Mouse (Mus musculus) frontal cortex, postnatal 14 days (tissue): ENCODE measurements around the gene Cdk9.
A peak's percentile ranks its signal among the peaks of the same experiment; 100 is the strongest.

Source experiments
- DNase-seq, 2 experiments: peaks; one replicate each; pipeline ENCODE4 v3.0.0; 2022; ENCODE audit warnings: low spot score in 2 of 2

Cdk9 gene

DNA sequence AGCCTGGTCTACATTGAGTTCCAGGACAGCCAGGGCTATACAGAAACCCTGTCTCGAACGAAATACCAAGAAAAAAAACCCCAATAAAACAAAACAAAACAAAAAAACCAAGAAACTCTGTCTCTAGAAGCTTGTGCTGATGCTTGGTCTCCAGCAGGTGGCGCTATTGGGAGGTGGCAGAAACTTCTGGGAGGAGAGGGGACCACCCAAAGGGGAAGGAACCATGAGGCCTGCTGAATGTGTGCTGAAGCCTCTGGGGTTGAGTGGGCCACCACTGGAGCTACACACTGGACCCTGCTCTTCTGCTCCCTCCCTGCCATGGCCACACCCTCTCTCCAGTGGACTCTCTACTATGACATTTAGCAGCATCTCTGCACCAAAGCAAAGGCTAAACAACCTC lies 4.2 kb downstream of the Cdk9 start:
- DNase-seq: no peak

DNA sequence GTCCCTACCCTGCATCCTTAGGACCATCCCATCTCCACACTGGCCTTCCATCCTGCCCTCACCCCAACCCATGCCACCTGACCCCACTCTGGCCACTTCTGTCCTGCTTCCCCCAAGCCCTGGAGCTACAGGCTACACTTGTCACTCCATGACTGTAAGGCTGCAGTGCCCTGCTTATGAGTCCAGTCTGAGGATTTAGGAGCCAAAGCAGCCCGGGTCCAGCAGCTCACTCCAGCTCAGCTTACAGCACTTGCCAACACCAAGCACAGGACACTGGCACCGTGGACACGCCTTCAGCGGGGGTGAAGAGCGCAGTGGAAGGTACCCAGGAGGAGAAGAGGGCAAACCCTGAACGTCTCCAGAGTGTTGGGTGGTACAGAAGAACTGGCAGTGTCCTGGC lies 5.9 kb downstream of the Cdk9 start:
- no peak for DNase-seq

DNA sequence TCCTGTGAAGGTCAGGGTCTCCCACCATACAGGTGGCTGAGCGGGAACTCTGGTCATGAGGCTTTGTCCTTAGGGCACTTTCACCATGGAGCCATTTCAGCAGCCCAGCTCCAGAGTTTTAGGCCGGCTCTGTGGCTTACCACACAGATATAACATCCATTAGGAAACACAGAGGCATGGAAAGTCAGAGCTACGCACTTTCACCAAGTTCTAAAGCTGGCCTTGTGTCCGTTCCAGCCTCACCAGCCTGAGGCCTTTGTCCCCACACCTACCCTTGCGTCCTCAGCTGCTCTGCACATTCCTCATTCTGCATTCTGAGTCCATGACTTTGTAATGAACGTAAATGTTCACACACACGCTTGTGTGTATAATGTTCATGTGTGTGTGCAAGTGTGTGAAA lies 7.9 kb downstream of the Cdk9 start:
- DNase-seq: no peak

DNA sequence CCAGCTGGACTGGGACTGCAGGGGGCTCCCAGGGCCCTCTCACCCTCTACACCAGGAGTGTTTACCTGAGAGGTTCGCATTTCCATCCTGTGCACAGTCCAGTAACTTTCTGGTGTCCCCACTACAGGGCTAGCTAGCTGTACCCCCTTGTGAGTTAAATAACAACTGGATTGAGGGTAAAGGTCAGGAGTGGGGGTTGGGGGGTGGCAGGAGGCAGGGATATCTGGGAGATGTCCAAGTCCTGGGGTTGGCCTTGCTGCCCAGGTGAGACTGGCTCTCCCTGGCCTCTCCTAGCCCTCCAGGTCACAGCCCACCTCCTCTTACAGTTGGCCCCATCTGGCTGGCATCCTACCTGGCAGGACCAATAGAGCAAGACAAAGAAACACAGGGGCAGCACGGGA lies 8.9 kb downstream of the Cdk9 start, which contains the start of gene Fpgs:
Fpgs (minus strand) TSS at position 125 of the 401 bp plus-strand sequence.
- DNase-seq: no peak

DNA sequence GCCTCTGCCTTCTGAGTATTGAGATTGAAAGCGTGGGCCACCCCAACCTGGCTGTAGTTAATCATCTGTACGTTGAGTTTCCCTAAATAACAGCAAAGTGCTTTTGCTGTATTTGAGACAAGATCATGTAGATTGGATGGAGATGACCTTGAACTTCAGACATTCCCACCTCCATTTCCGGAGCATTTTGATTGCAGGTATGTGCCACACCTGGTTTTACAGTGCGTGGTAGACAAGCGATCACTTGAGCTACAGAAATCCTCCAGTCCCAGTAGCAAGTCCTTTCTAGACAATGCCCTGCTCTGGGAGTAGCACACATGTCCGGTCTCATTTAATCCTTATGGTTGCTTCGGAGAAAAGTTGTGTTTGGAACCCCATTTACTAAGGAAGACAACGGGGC lies 9.8 kb downstream of the Cdk9 start:
- DNase-seq: no peak

DNA sequence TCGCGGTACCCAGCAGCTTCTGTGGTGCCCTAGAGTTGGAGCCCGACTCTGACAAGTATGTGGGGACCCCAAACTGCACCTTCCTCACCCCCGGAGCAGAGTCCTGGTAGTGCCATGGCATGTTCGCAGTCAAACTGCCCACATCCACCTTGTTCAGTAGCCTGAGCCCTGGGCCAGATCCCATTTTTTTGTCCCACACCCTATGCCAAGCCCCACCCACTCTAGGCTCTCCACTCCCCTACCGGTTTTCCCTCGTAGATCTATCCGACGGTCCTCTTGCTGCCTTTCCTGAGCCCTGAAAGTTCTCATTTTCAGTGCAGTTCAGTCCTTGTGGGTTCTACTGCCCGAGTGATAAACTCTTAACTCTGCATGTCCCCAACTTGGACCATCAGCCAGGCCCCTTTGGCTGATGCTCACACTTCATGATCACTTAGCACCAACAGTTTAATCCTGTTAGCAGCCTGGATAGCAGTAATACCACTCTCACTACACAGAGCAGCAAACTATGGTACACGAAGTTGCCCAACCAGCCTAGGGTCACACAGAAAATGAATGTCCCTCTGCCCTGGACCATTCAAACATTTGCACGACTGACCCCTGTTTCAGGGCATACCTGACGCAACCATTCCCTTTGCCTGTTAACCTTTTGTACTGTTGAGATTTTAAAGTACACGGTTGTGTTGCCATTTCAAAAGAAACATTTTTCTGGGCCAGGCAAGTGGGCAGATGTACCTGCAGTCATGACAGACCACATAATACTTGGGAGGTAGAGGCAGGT lies 11.7 kb downstream of the Cdk9 start:
- no peak for DNase-seq

DNA sequence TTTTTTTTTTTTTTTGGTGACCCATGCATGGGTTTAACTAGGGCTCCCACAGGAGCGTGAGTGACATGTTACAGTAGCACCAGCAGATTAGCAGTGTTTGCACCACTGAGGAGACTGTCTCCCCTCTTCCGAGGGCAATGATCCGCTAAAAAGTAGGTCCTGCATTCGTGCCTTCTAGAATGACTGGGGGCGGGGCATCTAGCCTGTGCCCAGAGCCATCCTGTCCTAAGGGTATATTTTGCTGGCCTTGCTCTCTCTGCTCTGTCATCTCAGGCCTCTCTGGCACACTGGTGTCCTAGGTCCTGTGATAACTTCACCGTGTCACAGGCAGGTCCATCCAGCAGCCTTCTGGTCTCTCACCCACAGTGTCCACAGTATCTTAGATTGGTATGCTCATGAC lies 13.2 kb downstream of the Cdk9 start:
- no peak for DNase-seq

DNA sequence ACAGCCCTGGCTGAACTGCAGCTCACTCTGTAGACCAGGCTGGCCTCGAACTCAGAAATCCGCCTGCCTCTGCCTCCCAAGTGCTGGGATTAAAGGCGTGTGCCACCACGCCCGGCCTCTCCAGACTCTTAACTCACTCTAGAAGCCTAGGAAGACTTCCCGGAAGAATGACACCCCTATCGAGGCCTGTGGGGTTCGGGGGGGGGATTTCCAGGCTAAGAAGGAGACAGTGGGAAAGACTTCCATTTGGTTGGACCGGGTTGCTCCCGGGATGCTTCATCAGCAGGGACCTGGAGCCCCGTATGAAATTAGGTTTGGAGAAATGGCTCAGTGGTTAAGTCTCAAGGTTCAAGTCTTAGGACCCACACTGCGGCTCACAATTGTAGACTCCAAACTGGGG lies 18.2 kb downstream of the Cdk9 start:
- DNase-seq: no peak

DNA sequence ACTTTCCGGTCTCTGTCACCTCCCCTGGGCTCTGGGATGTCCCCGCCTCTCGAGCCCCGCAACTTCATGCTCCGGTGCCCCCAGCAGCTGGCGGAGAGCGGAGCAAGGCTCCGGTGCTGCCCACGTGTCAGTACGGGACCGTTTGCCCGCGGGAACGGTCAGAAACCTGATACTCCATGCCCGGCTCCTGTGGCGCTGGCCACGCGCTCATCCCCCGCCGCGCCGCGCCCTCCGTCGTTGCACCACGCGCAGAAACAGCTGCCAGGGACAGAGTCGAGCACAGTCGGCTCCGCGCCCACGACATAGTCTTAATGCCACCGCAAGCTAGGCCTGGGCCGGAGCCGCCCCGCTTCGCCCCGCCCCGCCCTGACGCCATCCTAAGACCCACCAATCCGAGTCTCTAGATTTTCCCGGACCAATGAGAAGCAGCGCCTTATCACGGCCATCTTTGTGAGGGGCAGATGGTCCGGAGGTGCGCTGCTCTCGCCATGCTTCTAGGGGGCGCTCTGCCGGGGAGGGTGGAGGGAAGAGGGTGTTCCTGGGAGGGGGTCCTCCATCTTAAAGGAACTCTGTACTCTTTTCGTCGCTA lies 19.0 kb downstream of the Cdk9 start:
- DNase-seq: peak; percentile 91 to 92

DNA sequence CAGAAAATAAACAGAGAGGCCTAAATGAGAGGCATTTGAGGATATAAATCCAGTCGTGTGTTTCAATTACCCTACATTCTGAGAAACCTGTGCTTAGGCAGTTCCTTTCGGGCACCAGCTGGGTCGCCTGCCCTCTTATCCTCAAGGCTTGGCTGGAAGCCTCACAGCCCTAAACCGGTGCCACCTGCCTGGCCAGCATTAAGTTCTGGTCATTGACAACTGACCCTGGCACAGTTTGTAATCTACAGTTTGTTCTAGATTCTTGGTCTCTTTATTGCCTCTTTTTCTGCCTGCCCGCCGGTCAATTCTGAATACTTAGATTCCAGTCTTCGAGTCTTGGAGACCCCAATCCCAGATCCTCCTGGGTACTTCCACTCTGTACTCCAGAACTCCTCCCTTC lies 19.6 kb downstream of the Cdk9 start:
- no peak for DNase-seq

DNA sequence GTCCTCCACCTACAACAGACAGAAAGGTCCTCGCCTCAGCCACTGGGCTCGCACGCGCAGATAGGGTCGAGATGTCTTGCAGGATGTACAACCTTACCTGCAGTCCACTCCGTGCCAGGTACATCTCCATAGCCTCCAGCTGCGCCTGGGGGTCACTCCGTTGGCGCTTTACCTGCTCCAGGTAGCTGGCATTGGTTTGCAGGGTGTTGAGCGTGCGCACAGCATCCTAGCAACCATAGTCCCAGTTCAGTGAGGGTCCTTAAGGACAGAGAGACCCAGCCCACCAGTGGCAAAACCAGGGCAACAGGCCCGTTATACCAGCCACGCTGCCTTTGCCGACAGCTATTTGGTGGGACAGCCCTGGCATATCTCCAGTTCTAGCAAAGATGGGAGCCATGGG lies 20.4 kb downstream of the Cdk9 start:
- no peak for DNase-seq

DNA sequence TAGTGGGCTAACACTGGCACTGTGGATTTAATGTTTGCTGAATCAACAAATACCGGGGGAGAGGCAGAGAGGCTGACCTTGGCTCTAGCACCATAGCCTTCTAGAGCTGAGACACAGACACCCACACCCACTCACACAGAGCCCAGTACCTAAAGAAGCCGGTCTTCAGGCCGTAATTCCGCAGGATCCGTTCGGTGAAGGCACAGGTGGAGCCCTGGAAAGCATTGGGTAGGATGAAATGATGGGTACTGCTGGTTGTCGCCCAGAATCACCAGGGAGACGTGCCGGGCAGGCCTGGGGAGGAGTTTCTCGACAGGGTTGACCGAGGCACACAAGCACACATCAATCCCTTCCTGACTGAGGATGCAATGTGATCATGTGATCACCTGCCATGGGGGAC lies 21.8 kb downstream of the Cdk9 start:
- DNase-seq: no peak

DNA sequence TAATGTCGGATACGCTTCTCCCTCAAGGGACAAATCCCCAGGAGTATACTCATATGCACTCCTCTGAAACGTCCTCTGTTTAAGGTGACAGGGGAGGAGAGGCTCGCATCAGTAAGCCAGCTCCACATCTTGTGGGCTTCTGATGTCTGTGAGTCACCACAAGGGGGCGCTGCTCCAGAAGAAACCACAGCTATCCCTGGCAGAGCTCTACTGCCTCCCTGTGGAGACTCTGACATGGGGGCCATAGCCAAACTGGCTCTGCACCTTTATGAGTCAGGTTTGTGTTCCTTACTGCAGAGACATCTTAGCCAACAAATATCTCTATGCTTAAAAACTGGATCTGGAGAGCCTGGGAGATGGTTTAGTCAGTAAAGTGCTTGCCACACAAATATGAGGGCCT lies 23.5 kb downstream of the Cdk9 start:
- DNase-seq: peak; percentile 79 to 86

DNA sequence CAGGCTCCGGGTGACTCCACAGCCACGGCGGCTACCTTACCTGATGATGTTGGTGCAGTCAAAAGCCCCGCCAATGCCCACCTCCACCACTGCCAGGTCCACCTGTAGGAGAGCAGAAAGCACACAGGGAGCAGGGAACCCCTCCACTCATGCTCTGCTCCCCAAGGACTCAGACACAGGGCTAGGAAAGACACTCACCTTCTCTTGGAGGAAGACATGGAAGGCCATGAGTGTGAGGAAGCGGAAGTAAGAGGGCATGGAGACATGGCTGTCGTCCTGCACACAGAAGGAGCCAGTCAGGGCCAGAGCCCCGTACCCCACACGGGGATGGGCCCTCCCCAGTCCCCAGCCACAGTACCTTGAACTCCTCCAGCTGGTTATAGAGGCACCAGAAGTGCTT lies 25.3 kb downstream of the Cdk9 start:
- no peak for DNase-seq

DNA sequence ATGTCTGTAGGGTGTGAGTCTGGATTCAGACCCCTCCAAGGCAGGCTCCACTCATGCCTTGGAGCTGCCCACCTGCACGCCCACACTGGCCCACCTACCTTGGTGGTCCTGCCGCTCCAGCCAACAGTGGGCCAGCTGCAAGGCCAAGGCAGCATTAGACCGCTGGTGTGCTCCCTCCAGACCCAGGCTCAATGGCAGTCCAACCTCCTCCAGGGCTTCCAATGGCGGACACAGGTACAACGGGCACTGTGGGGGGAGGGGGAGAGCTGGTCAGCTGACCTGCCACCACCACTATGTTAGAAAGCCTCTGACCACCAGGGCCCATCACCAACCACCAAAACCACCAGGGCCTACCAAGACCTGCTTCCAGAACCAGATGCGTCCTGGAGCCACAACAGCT lies 26.2 kb downstream of the Cdk9 start:
- DNase-seq: no peak

DNA sequence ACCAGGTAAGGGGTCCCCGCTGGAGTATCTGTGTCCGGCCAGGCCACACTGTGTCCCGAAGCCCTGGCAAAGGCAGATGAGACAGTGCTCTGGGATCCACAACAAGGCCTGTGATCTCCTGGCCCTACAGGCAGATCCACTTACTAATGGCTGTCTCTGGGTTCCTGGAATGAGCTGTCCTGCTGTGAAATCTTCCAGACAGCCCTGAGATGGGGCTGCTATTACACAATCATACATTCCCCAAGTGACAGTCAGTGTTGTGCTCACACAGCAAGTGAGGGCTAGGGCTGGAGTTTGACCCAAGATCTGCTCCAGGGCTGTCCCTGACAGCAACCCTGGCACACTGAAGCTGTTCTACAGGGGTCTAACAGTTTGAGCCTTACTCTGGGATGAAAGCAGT lies 27.1 kb downstream of the Cdk9 start:
- DNase-seq: no peak

DNA sequence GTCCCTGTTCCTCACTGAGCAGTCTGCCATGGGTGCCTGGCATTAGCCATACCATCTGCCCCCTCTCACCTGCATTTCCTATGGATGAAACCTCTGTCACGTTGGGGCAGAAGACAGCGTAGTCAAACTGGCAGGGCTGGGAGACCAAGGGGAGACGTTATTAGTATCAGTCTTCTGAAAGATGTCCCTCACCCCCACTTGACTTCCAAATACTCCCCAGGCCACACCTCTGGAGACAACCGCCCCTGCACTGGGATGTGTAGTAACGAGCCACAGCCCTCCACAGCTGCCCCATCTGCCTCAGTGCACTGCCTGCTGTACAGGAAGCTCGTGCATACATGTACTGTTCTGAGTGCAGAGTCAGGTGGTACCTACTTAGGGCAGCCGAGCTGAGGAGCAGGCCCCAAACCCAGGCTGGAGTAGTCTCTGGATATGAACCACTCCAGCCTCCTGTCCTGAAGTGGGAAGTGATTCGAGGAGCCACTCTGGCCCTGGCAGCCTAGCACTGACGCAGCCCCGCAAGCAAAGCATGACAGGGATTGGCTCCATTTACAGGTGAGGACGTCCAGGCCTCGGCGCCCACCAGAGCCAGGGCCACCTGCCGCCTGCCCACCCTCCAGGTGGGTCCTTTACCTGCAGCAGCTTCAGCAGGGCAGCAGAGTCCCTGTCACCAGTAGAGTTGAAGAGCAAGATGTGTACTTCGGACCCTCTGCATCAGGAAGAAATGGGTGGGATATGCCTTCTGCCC lies 28.0 kb downstream of the Cdk9 start:
- DNase-seq: no peak

DNA sequence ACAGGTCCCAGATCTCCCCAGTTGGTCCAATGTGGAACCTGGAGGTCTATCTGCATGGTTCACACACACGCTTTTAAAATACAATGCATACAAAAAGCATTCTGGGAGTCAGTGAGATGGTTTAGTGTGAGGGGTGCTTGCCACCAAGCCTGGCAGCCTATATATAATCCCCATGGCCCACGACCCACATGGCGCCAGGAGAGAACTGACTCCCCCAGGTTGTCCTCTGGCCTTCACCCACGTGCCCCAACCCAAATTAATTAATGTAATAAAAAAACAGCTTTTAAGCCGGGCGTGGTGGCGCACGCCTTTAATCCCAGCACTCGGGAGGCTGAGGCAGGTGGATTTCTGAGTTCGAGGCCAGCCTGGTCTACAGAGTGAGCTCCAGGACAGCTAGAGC lies 29.2 kb downstream of the Cdk9 start:
- DNase-seq: no peak

DNA sequence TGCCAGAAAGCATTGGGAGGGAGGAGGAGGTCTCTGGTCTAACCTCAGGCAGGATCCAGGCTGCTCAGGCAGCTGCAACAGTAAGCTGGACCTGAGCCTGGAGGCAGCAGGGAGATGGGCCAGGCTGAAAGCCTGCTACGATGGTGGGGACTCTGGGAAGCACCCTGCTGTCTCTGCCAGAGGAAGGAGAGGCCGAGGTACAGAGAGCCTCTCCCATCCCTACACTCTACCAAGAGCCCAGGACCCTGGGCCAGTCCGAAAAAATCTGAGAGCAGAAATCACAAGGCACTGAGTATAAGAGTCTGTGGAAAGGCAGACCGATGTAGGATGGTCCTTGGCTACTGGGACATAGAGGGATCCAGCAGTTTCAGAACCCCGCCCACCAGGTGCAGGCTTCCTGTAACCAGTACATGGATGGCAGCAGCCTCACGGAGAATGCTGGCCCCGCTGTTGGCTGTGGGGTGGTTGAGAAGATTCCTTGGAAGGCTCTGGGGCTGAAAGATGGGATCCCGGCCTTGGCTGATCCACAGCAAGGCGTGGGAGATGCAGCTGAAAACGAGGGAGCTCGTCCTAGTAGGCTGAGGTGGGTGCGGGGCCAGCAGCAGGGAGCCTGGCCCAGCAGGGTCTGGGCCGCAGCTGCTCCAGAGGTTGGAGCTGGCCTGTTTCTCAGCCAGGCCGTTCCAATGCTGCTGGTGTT lies 30.0 kb downstream of the Cdk9 start:
- DNase-seq: no peak

DNA sequence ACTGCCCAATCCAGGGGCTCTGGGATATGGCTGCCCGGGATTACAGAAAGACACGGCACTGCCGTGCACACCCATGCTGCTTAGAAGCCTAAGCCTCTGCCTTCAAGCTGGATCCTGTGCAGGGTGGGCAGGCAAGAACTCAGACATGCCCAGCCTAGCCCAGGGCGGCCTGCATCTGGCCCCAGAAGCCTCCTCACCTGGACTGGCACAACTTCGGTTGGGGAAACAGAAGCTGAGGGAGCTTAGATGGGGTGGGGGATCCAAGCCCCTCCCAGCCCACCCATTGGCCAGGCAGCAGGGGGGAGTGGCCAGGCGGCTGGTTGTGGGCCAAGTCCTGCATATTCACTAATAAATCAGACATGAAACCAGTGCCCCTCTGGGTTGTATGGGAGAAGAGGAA lies 31.1 kb downstream of the Cdk9 start:
- DNase-seq: no peak

DNA sequence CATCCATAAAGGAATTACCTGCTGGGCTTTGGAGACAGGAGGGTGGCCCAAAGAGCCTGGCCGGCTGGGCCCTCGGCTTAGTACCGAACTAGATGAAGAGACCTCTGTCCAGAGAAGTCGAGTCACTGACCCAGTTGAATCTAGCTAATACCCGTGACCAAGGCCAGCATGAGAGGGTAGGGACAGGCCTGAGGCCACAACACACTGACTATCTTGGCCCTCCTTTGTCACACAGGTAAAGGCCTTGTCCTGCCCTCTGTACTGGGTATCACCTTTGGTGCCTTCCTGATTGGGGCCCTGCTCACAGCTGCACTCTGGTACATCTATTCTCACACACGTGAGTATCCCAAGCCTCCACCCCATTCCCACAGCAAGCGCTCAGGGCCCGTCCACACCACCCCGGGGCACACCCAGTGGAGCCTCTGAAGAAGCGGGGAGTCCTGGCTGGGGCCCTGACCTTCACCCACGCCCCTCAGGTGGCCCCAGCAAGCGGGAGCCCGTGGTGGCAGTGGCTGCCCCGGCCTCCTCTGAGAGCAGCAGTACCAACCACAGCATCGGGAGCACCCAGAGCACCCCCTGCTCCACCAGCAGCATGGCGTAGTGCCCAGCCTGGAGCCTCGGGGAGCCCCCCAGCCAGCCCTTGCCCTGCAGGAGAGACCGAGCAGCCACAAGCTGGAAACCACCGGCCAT lies 31.8 kb downstream of the Cdk9 start:
- DNase-seq: no peak

DNA sequence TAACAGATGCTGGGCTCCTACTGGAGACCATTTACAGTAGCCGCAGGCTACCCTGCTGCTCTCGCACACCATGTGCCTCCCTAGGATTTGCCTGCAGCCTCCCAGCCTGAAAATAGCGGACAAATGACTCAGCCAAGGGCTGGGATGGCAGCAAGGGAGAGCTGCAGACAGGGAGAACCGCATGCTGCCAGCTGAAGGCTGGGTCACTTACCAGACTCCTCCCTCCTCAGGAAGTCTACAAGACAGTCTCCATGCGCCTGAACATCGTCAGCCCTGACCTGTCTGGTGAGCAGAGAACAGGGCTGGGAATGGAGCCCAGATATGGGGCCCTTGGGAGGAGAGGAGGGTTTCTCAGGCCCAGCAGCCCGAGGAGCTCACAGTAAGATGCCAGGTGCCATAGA lies 32.8 kb downstream of the Cdk9 start:
- peak in 1 of 2 experiments; percentile 35 for DNase-seq
